Mouse (Mus musculus) lung, embryonic 15.5 days (tissue): ENCODE data around the gene Ly6g6f. TPM values are rescaled to one million over a fixed set of nuclear protein-coding genes. Genes with fewer than 3 reads are reported as not detected.
A peak's percentile ranks its signal among the peaks of the same experiment; 100 is the strongest.
"Not testable (repeated sequence)": the region's sequence is repeated elsewhere in the genome, so short reads cannot be mapped to it uniquely, and the experiment has no call there.

ENCODE experiments used
- ATAC-seq: fragments of 200-750 bp; cut with Nextera tagmentation; 2 replicates; pipeline ENCODE4 v1.8.0; 2017; ENCODE audit warnings: moderate number of reproducible peaks, borderline replicate concordance; ENCODE audit not compliant: low FRiP score, low TSS enrichment; ENCODE audit errors: extremely low read depth
- H3K27ac ChIP-seq: fragments of 300-500 bp; sonication (generic); 2 replicates; pipeline ENCODE4 v1.5.1; 2015; ENCODE audit warnings: moderate library complexity, mild to moderate bottlenecking, inconsistent platforms
- H3K27me3 ChIP-seq: fragments of 300-500 bp; sonication (generic); 2 replicates; pipeline ENCODE4 v1.6.1; 2015; ENCODE audit warnings: inconsistent platforms
- H3K36me3 ChIP-seq: fragments of 300-500 bp; sonication (generic); 2 replicates; pipeline ENCODE4 v1.6.1; 2015; ENCODE audit warnings: inconsistent platforms
- H3K4me1 ChIP-seq: fragments of 300-500 bp; sonication (generic); 2 replicates; pipeline ENCODE4 v1.6.1; 2015; ENCODE audit warnings: inconsistent platforms
- H3K4me2 ChIP-seq: fragments of 300-500 bp; sonication (generic); 2 replicates; pipeline ENCODE4 v1.6.1; 2015; ENCODE audit warnings: inconsistent platforms, mild to moderate bottlenecking, moderate library complexity
- H3K4me3 ChIP-seq: fragments of 300-500 bp; sonication (generic); 2 replicates; pipeline ENCODE4 v1.5.1; 2015; ENCODE audit warnings: mild to moderate bottlenecking, inconsistent platforms
- H3K9ac ChIP-seq: fragments of 300-500 bp; sonication (generic); 2 replicates; pipeline ENCODE4 v1.6.1; 2015; ENCODE audit warnings: inconsistent platforms
- H3K9me3 ChIP-seq: fragments of 300-500 bp; sonication (generic); 2 replicates; pipeline ENCODE4 v1.6.1; 2016; ENCODE audit warnings: inconsistent platforms
- WGBS: fragments of 180-500 bp; shearing (Covaris S2); methylation state at CpG from one replicate; pipeline ENCODE4 v1.1.7; 2015; 5-methylcytosine and 5-hydroxymethylcytosine counted together
- polyA plus RNA-seq: library from polyadenylated mRNA; unstranded; fragments of >200 nt; fragmentation: Nextera tagmentation; extraction: Ambion mirVana; gene quantifications from 2 replicates; pipeline ENCODE4 v1.2.1, GENCODE M21; 2015

Ly6g6f gene
- polyA plus RNA-seq, 1 experiment from 2014 or later, result 0.51 TPM

DNA sequence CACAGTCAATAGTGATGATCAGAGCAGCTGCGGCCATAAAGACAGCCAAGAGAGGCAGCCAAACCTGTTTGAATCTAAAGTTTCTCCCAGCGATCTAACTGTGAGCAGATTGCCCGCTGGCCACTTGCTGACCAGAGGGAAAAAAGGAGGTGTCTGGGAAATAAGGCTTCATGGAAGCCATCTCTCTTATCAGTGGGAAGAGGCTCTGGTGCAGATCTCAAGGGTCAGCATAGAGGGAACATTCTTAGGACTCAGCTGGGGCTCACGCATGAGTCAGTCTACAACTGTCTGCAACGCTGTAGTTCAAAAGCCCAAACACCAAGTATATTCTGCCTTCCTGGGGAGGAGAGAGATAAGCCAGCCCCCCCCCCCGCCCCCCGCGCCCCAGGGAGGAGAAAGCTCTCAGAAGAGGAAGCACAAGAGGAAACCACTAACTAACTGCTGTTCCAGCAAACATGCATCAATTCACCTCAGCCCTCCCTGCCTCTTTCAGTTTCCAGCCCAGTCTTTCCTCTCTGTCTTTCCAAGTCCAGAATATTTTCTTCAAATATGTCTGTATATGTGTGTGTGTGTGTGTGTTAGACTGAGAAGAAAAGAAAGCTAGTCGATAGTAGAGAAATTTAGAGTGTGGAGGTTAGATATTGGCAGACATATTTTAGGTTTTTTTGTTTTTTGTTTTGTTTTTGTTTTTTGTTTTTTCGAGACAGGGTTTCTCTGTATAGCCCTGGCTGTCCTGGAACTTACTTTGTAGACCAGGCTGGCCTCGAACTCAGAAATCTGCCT is 37.1 kb downstream of the Ly6g6f start:
- Histone ChIP-seq H3K27ac (peak overlapping the region; percentile 99), H3K4me3 (no peak overlapping the region), H3K27me3 (no peaks in the 10 kb centered on the region), H3K4me1 (peaks cover 64% of the 10 kb centered on the region), H3K36me3 (peaks cover 12% of the 10 kb centered on the region), H3K9ac (no peak overlapping the region), H3K9me3 (no peaks in the 10 kb centered on the region), H3K4me2 (peak overlapping the region; percentile 94)
- no peak for ATAC-seq
- 22% methylated on average over 11 of the region's 11 CpGs for WGBS

DNA sequence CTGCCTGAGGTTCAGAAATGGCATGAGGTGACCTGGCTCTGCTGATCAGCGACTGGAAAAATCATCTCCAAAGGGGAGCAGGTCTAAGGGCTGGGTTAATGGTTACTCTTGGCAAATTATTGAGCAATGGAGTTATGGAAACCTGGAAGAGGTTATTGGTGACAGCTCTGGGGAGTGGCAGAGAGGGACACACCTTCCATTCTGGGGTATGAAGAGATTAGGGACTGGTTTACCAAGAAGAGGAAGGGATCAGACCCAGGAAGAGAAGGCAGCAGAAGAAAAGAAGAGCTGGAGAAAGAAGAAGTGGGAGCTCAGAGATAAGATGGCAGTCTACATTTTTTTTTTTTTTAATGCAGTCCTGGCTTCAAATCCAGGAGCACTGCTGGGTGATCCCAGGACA is 37.7 kb downstream of the Ly6g6f start:
- no peak for ATAC-seq

DNA sequence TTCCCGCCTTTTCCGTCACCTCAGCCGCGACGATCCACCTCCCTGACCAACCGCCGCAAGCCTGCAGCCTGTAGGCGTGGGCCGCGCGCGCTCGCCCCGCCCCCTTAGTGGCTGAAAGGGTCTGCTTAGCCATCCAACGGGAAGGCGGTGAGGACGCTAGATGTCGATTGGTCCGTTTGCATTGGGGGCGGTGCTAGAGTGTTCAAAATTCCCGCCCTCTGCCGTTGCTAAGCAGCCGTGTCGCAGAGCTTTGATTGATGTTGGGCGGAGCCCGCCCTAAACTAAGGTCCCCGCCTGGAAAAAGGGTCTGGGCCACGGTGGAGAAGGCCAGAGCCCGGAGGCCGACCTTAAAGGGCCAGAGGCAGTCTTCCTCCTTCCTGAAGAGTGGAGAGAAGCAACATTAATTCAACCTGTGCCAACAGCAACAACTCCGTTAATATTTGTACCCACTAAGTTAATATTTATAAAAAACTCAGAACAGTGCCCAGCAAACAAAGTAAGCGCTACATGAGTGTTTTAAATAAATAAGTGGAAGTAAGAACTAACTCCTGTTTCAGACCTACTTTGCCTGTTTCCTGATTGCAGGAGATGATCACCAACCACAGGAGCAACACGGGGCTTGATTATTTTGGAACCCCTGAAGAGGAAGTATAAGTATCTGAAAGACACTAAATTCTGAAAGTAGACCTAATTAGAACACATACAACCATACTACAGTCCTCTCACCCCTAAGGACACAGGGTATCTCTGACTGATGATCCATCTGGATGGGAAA is 38.5 kb downstream of the Ly6g6f start, which contains the start of gene Msh5:
TSS of gene Msh5 (minus strand) at position 65 of the 775 bp plus-strand sequence.
- 1% methylated on average over 32 of the region's 33 CpGs for WGBS
- peak within 1 kb of the TSS; percentile 68 for H3K9ac ChIP-seq
- H3K4me3 ChIP-seq, result peak within 1 kb of the TSS; percentile 46
- no peaks in the 10 kb centered on the region for H3K27me3 ChIP-seq
- H3K9me3 ChIP-seq, result no peaks in the 10 kb centered on the region
- peak within 1 kb of the TSS; percentile 84 for H3K4me2 ChIP-seq
- H3K4me1 ChIP-seq, result peaks cover 52% of the 10 kb centered on the region
- peak; percentile 93 for ATAC-seq
- H3K36me3 ChIP-seq, result no peaks in the 10 kb centered on the region
- peak within 1 kb of the TSS; percentile 99 for H3K27ac ChIP-seq

More for the DNA sequence above, 37.7 kb downstream of the Ly6g6f start:
- Histone ChIP-seq H3K4me1 (peaks cover 60% of the 10 kb centered on the region), H3K4me3 (no peak overlapping the region), H3K9ac (no peak overlapping the region), H3K27me3 (no peaks in the 10 kb centered on the region), H3K36me3 (peaks cover 5% of the 10 kb centered on the region), H3K9me3 (no peaks in the 10 kb centered on the region), H3K4me2 (peak overlapping the region; percentile 28), H3K27ac (peak overlapping the region; percentile 99)
- WGBS, result 51% methylated on average over 1 of the region's 1 CpGs

DNA sequence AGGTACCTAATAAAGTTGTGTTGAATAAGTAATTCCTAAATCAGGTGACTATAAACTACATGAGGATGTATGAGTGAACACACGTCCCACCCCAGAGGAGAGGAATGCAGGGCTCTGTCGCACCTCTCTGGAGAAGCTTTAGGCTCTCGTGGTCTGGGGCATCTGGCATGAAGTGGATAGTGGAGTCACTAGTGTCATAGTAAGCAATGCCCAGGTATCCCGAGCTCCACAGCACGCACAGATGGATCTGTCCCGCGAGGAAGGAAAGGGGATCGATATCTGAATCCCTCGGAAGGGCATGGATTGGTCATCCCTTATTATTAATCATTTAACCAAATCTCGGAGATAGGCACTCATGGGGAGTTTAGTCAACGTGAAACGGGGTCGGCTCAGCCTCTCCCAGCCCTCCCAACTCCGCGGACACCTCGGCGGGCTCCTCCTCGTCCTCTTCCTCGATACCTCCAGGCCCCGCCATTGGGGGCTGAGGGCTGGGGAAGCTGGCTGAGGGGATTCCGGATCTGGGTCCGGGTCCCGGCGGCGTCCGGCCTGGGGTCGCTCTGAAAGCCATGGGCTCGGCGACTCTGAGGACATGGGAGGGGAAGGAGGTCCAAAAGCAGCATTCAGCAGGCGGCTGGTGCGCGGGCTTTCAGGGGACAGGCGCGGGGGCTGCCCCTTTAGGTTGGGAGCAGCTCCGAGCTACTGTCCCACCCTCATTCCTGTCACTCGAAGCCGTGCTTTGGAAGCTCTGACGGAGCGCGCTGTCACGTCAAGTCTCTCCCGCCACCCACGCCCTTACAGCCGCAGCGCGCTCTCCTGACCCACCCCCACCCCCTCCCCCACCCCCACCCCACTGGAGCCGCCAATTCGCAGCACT is 39.4 kb downstream of the Ly6g6f start:
- Histone ChIP-seq H3K27ac (peak overlapping the region; percentile 89), H3K9me3 (no peaks in the 10 kb centered on the region), H3K4me2 (peak overlapping the region; percentile 84), H3K36me3 (no peaks in the 10 kb centered on the region), H3K4me3 (peak overlapping the region; percentile 46), H3K27me3 (no peaks in the 10 kb centered on the region), H3K4me1 (peaks cover 50% of the 10 kb centered on the region), H3K9ac (peak overlapping the region; percentile 68)
- peak; percentile 74 for ATAC-seq
- WGBS, result 3% methylated on average over 40 of the region's 48 CpGs

DNA sequence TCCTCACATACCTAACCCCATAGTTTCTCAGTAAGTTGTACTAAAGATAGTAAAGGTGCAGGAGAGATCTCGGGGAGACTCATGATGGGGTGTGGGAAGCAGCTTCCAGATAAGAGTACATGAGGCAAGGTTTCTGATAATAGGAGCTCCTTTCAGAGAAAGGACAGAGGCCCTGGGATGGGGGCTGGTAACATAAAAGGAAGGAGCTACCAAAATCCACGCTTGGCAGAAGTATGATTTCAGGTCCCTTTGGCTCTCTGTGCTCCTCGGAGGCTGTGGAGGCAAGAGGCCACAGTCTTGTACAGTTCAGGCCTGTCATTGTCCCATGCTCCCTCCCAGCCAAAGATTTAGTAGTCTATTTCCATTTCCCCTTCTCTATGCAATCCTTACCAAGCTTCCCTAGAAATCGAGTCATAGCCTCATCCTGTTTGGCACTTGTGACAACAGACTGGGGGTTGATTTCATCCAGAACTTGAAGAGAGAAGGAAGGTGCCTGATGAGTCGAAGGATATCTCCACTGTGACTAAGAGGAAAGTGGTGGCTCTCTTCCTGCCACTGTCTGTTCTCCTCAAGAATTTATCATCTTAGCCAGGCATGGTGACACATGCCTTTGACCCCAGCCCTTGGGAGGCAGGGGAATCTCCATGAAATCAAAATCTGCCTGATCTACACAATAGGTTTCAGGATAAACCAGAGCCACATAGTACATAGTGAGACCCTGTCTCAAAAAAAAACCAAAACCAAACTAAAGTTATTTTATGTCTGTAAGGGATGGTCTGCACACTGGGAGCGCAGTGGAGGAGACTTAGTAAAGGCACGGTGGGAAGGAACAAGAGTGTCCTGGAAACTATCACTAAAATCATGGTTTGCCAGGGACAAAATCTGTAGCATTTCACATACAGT is 40.3 kb downstream of the Ly6g6f start:
- peak overlapping the region; percentile 89 for H3K27ac ChIP-seq
- no peaks in the 10 kb centered on the region for H3K9me3 ChIP-seq
- H3K4me2 ChIP-seq, result peak overlapping the region; percentile 84
- H3K4me3 ChIP-seq, result peak overlapping the region; percentile 46
- H3K9ac ChIP-seq, result peak overlapping the region; percentile 68
- H3K36me3 ChIP-seq, result no peaks in the 10 kb centered on the region
- peaks cover 50% of the 10 kb centered on the region for H3K4me1 ChIP-seq
- ATAC-seq, result no peak
- H3K27me3 ChIP-seq, result no peaks in the 10 kb centered on the region
- 70% methylated on average over 7 of the region's 7 CpGs for WGBS

DNA sequence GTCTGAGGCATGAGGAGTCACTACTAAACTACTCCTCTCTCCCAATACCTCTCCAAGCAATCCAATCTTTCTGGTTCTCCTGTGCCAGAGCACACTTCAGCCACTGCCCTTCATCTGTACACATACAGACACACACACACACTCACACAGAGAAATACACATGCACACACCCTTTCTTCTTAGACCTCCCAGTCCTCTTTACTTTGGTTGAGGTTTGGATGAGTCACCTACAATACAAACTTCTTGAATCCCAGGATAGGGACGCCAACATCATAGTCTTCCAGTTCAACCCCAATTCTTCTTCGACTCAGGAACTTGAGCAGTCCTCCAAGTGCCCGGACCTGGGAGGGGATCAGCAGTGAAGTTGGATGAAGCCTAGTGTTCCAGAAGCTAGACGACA is 41.6 kb downstream of the Ly6g6f start:
- Histone ChIP-seq H3K9ac (no peak overlapping the region), H3K27ac (peak overlapping the region; percentile 4; the same call in 1 of the 2 replicates), H3K36me3 (no peaks in the 10 kb centered on the region), H3K4me1 (peaks cover 37% of the 10 kb centered on the region), H3K4me3 (no peak overlapping the region), H3K4me2 (no peak overlapping the region), H3K27me3 (no peaks in the 10 kb centered on the region), H3K9me3 (no peaks in the 10 kb centered on the region)
- no peak for ATAC-seq
- WGBS, result 71% methylated on average over 4 of the region's 4 CpGs

DNA sequence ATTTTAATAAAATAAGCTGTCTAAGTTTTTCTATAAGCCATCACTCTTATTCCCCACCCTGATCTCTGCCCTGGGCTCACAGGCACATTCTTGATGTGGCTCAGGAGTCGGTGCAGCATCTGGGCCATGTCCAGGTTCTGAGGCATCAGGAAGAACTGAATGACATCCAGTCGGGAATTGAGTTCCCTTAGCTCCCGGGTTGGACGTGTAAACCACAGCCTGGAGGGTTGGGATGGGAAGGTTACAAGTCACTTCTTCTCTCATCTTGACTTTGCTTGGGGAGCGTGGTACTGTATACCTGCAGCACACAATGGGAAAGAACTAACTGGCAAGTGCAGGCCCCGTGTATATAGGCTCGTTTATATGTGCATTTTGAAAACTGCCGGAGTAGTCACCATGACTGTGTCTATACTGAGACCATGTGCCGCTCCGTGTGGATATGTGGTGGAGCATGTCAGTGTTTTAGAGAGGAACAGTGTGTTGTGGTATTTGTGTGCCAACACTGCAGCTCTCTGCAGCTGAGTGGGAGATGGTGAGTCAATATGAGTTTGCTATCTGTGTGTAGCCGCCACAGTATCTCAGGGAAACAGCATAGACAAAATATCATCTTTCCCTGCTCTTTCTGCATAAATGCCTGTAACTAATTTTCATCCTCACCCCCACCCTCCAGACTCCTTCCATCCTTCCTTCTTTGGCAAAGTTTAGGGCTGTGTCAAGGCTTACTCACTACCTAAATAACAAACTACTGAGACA is 46.1 kb downstream of the Ly6g6f start:
- H3K4me2 ChIP-seq, result no peak overlapping the region
- WGBS, result 75% methylated on average over 11 of the region's 11 CpGs
- no peak overlapping the region for H3K4me3 ChIP-seq
- H3K9me3 ChIP-seq, result no peaks in the 10 kb centered on the region
- no peak overlapping the region for H3K9ac ChIP-seq
- no peaks in the 10 kb centered on the region for H3K36me3 ChIP-seq
- H3K4me1 ChIP-seq, result peaks cover 5% of the 10 kb centered on the region; the same call in 1 of the 2 replicates
- H3K27ac ChIP-seq, result no peak overlapping the region
- no peaks in the 10 kb centered on the region for H3K27me3 ChIP-seq
- ATAC-seq, result no peak

DNA sequence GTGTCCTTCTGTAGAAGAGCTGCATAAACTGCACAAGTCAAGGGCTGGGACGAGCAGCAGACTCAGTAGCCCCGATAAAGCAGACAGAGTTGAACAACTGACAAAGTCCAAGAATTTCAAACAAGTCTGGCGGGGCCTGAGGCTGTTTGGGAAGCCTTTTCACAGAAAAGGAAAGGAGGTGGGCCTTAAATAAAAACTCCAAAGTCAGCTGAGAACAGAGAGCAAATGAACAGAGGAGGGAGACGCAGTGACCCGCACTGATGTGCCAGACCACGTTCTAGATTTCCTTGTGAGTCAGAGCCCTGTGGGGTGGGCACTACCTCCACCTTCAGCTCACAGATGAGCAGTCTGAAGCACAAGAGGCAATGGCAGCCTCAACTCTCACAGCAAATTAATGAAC is 50.5 kb downstream of the Ly6g6f start:
- no peak for ATAC-seq
- H3K27me3 ChIP-seq, result no peaks in the 10 kb centered on the region
- no peak overlapping the region for H3K9ac ChIP-seq
- no peaks in the 10 kb centered on the region for H3K9me3 ChIP-seq
- no peak overlapping the region for H3K4me2 ChIP-seq
- no peaks in the 10 kb centered on the region for H3K36me3 ChIP-seq
- H3K4me1 ChIP-seq, result peaks cover 1% of the 10 kb centered on the region; the same call in 1 of the 2 replicates
- no peak overlapping the region for H3K4me3 ChIP-seq
- no peak overlapping the region for H3K27ac ChIP-seq
- 64% methylated on average over 6 of the region's 6 CpGs for WGBS

DNA sequence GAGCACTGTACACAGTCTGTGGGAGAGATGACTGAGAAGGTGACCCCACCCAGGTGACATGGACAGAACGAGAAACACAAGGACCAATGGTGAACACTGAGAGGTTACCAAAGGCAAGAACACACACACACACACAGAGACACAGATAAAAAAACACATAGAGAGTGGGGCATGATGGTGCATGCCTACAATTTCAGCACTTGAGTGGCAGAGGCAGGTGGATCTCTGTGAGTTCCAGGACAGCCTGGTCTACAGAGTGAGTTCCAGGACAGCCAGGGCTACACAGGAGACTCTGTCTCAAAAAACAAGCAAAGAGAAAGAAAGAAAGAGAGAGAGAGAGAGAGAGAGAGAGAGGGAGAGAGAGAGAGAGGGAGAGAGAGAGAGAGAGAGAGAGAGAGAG is 51.7 kb downstream of the Ly6g6f start:
- not testable (repeated sequence) for H3K9ac ChIP-seq, H3K9me3 ChIP-seq, H3K4me3 ChIP-seq, H3K4me1 ChIP-seq, H3K36me3 ChIP-seq, H3K4me2 ChIP-seq, H3K27ac ChIP-seq, ATAC-seq, H3K27me3 ChIP-seq
- 61% methylated on average over 1 of the region's 1 CpGs for WGBS

DNA sequence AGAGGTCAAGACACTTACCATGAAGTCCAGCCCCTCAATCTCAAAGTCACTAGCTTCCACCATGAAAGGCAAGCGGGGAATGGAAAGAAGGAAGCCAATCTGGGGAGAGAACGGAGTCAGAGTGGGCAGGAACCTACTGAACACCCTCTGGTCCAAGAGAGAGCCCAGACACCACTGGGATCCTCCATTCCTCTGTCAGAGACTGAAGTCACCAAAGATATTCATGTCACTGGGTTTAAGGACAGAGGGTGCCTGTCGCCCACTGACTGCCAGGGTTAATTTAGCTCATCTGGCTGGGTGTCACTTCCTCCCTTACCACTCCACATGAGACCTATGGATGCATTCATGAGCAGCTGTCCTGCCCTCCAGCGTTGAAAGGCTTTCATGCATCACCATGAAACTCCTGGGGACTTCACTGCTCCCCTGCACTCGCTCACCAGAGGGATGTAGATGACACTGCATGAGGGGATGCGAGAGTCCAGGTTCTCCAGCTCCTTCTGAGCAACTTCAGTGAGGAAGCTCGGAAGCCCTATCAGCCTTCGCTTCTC is 53.0 kb downstream of the Ly6g6f start:
- no peak for ATAC-seq
- no peak overlapping the region for H3K4me2 ChIP-seq
- no peak overlapping the region for H3K4me3 ChIP-seq
- H3K9ac ChIP-seq, result no peak overlapping the region
- 66% methylated on average over 8 of the region's 8 CpGs for WGBS
- no peak overlapping the region for H3K27ac ChIP-seq
- no peaks in the 10 kb centered on the region for H3K36me3 ChIP-seq
- H3K27me3 ChIP-seq, result no peaks in the 10 kb centered on the region
- no peaks in the 10 kb centered on the region for H3K9me3 ChIP-seq
- peaks cover 8% of the 10 kb centered on the region for H3K4me1 ChIP-seq
